Mouse (Mus musculus): ENCODE data around the gene Ncoa1.

DNA sequence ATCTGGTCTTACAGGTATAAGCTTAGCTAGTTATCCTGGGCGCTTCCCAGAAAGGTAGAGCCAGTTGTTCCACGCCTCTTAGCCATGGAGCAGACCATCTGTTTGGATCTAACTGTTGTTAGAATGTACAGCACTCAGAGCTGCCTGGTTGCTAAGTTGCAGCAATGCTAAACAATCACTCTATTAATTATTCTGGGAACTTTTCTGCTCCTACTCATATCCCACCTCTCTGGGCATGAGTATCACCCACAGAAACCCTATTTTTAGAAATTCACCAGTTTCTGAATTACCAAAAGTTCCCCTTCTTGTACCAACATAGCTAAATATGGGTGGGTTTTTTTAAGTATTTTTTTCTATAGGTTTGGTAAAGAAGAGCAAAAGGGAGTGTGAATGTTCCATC is 43.4 kb downstream of the Ncoa1 start:
- no peak for TF ChIP-seq CTCF (IDR thresholded peaks at IDR 0.05; ENCODE audit: borderline replicate concordance, extremely low read depth, insufficient read depth, insufficient read length)
- no peak for TF ChIP-seq POLR2A (IDR thresholded peaks at IDR 0.05; ENCODE audit: borderline replicate concordance, extremely low read depth, insufficient read depth, insufficient read length, poor library complexity, severe bottlenecking)
